ENCODE assay signal across 8 mouse cellular contexts in the genomic region with DNA sequence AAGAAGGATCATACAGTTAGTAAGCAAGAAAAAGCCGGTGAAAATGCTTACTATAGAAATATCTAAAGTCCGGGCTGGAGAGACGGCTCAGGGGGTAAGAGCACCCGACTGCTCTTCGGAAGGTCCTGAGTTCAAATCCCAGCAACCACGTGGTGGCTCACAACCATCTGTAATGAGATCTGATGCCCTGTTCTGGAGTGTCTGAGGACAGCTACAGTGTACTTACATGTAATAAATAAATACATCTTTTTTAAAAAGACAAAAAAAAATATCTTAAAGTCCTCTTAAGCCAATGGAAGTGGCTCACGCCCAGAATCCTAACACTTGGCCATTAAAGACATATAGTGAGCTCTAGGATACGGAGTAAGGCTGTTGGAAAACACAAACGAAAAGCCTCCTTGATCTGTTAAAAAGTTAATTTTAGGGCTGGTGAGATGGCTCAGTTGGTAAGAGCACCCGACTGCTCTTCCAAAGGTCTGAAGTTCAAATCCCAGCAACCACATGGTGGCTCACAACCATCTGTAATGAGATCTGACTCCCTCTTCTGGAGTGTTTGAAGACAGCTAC. TPM values are rescaled to one million over a fixed set of nuclear protein-coding genes. Genes with fewer than 3 reads are reported as not detected.
DNase-seq lines count a peak whose midpoint lies in the region; ATAC-seq and TF ChIP-seq lines count a peak whose summit lies in the region.
"Not testable (repeated sequence)": the region's sequence is repeated elsewhere in the genome, so short reads cannot be mapped to it uniquely, and the experiment has no call there.

No protein-coding gene starts in this region.

- peaks cover 24% of the 10 kb centered on the region for H3K4me1 ChIP-seq in bone marrow macrophage, adult 2 months (ENCODE audit: control insufficient read depth, insufficient read depth, low read length)
- not testable (repeated sequence) for H3K4me1 ChIP-seq in forebrain, embryonic 11.5 days (replicated peaks; ENCODE audit: control insufficient read depth, insufficient read depth, low read length); heart, embryonic 14.5 days (ENCODE audit: control insufficient read depth in 2 of 2, insufficient read depth in 2 of 2, low read length in 2 of 2); intestine, embryonic 15.5 days (replicated peaks); lung, embryonic 16.5 days (replicated peaks; ENCODE audit: control insufficient read depth, insufficient read depth, low read length); neural tube, embryonic 11.5 days (ENCODE audit: control insufficient read depth, insufficient read depth, low read length); thymus, adult 2 months (replicated peaks; ENCODE audit: control insufficient read depth, insufficient read depth, low read length)
- peaks cover 29% of the 10 kb centered on the region for H3K4me1 ChIP-seq in limb, embryonic 13.5 days

- peak overlapping the region; percentile 61; the same call in 1 of the 2 replicates for H3K9ac ChIP-seq in forebrain, embryonic 11.5 days (ENCODE audit: low read length)
- H3K9ac ChIP-seq in heart, embryonic 14.5 days (ENCODE audit: low read length) = peak overlapping the region; percentile 69
- peak overlapping the region; percentile 27; the same call in 1 of the 2 replicates for H3K9ac ChIP-seq in intestine, embryonic 15.5 days
- H3K9ac ChIP-seq in limb, embryonic 13.5 days = peak overlapping the region; percentile 71
- peak overlapping the region; percentile 62 for H3K9ac ChIP-seq in lung, embryonic 16.5 days (ENCODE audit: low read length)
- H3K9ac ChIP-seq in neural tube, embryonic 11.5 days (ENCODE audit: low read length) = not testable (repeated sequence)

- WGBS in forebrain, embryonic 11.5 days = 67% methylated on average over 10 of the region's 10 CpGs
- whole genome bisulfite sequencing in heart, embryonic 14.5 days = 61% methylated on average over 10 of the region's 10 CpGs
- 68% methylated on average over 10 of the region's 10 CpGs for WGBS in intestine, embryonic 15.5 days
- 67% methylated on average over 10 of the region's 10 CpGs for WGBS in limb, embryonic 13.5 days
- WGBS in lung, embryonic 16.5 days = 62% methylated on average over 10 of the region's 10 CpGs
- WGBS in neural tube, embryonic 11.5 days = 69% methylated on average over 10 of the region's 10 CpGs
- 57% methylated on average over 10 of the region's 10 CpGs for WGBS in thymus, adult 2 months

- not testable (repeated sequence) for ATAC-seq in forebrain, embryonic 11.5 days (replicated peaks; ENCODE audit: low FRiP score); heart, embryonic 14.5 days (ENCODE audit: insufficient number of reproducible peaks, insufficient read depth, low FRiP score, low read depth); intestine, embryonic 15.5 days; limb, embryonic 13.5 days (ENCODE audit: low FRiP score, low read depth); lung, embryonic 16.5 days (ENCODE audit: low read depth); neural tube, embryonic 11.5 days (ENCODE audit: insufficient read depth, low FRiP score, low TSS enrichment)

- H3K4me3 ChIP-seq in bone marrow macrophage, adult 2 months (ENCODE audit: insufficient read depth, low read length) = peak overlapping the region; percentile 61
- peak overlapping the region; percentile 76 for H3K4me3 ChIP-seq in forebrain, embryonic 11.5 days (ENCODE audit: low read depth, low read length)
- peak overlapping the region; percentile 75 to 78 for H3K4me3 ChIP-seq in heart, embryonic 14.5 days (ENCODE audit: control insufficient read depth in 1 of 2, insufficient read depth in 1 of 2, low read depth in 1 of 2, low read length in 2 of 2)
- H3K4me3 ChIP-seq in intestine, embryonic 15.5 days (replicated peaks) = peak overlapping the region; percentile 70
- peak overlapping the region; percentile 69 for H3K4me3 ChIP-seq in limb, embryonic 13.5 days
- H3K4me3 ChIP-seq in lung, embryonic 16.5 days (ENCODE audit: low read length) = peak overlapping the region; percentile 70
- H3K4me3 ChIP-seq in neural tube, embryonic 11.5 days (ENCODE audit: low read depth, low read length) = peak overlapping the region; percentile 54
- H3K4me3 ChIP-seq in thymus, adult 2 months (ENCODE audit: control insufficient read depth, insufficient read depth, low read length) = peak overlapping the region; percentile 52; the same call in 1 of the 2 replicates

- not testable (repeated sequence) for H3K27me3 ChIP-seq in forebrain, embryonic 11.5 days (ENCODE audit: control insufficient read depth, insufficient read depth, low read length); heart, embryonic 14.5 days (ENCODE audit: control insufficient read depth, insufficient read depth, low read length); intestine, embryonic 15.5 days (replicated peaks); limb, embryonic 13.5 days; lung, embryonic 16.5 days (ENCODE audit: control insufficient read depth, insufficient read depth, low read depth, low read length); neural tube, embryonic 11.5 days (ENCODE audit: control insufficient read depth, insufficient read depth, low read length); thymus, adult 2 months (ENCODE audit: control insufficient read depth, insufficient read depth, low read length)

- TF ChIP-seq POLR2A in bone marrow macrophage, adult 2 months (IDR thresholded peaks at IDR 0.05; ENCODE audit: borderline replicate concordance, low read depth, low read length); thymus, adult 2 months (IDR thresholded peaks at IDR 0.05; ENCODE audit: control insufficient read depth, extremely low read depth, insufficient read depth, low read length, poor library complexity): not testable (repeated sequence)

- H3K4me2 ChIP-seq in forebrain, embryonic 11.5 days (ENCODE audit: low read depth, low read length, severe bottlenecking) = peak overlapping the region; percentile 69
- H3K4me2 ChIP-seq in heart, embryonic 14.5 days (ENCODE audit: low read length) = peak overlapping the region; percentile 75
- peak overlapping the region; percentile 71 for H3K4me2 ChIP-seq in intestine, embryonic 15.5 days (replicated peaks)
- peak overlapping the region; percentile 86 for H3K4me2 ChIP-seq in limb, embryonic 13.5 days (replicated peaks)
- H3K4me2 ChIP-seq in lung, embryonic 16.5 days (ENCODE audit: low read depth, low read length) = peak overlapping the region; percentile 74
- H3K4me2 ChIP-seq in neural tube, embryonic 11.5 days (ENCODE audit: low read depth) = peak overlapping the region; percentile 75

- H3K27ac ChIP-seq in bone marrow macrophage, adult 2 months (ENCODE audit: insufficient read depth, low read depth, low read length) = peak overlapping the region; percentile 67
- not testable (repeated sequence) for H3K27ac ChIP-seq in forebrain, embryonic 11.5 days (ENCODE audit: low read depth, low read length); thymus, adult 2 months (ENCODE audit: control insufficient read depth, insufficient read depth, low read length)
- H3K27ac ChIP-seq in heart, embryonic 14.5 days (replicated peaks in 1 of 2; ENCODE audit: control insufficient read depth in 1 of 2, insufficient read depth in 1 of 2, low read depth in 2 of 2, low read length in 2 of 2) = peak overlapping the region in 1 of 2 experiments; percentile 64; a peak in 1 of 4 replicates
- H3K27ac ChIP-seq in intestine, embryonic 15.5 days = 0 out of 2 replicates have a peak overlapping the region, but pooled peaks have one; percentile 63
- peak overlapping the region; percentile 58; the same call in 1 of the 2 replicates for H3K27ac ChIP-seq in limb, embryonic 13.5 days
- H3K27ac ChIP-seq in lung, embryonic 16.5 days (ENCODE audit: low read length) = peak overlapping the region; percentile 72
- H3K27ac ChIP-seq in neural tube, embryonic 11.5 days (ENCODE audit: low read depth, low read length) = 0 out of 2 replicates have a peak overlapping the region, but pooled peaks have one; percentile 11

- not testable (repeated sequence) for H3K36me3 ChIP-seq in forebrain, embryonic 11.5 days (ENCODE audit: control insufficient read depth, insufficient read depth, low read length); heart, embryonic 14.5 days (ENCODE audit: control insufficient read depth, insufficient read depth, low read length); intestine, embryonic 15.5 days; limb, embryonic 13.5 days; lung, embryonic 16.5 days (ENCODE audit: control insufficient read depth, insufficient read depth, low read length); neural tube, embryonic 11.5 days (ENCODE audit: control insufficient read depth, insufficient read depth, low read length); thymus, adult 2 months (ENCODE audit: control insufficient read depth, insufficient read depth, low read length)

- not testable (repeated sequence) for H3K9me3 ChIP-seq in forebrain, embryonic 11.5 days (ENCODE audit: control insufficient read depth, low read length); heart, embryonic 14.5 days (ENCODE audit: control insufficient read depth, low read length); intestine, embryonic 15.5 days; limb, embryonic 13.5 days; lung, embryonic 16.5 days (ENCODE audit: control insufficient read depth, low read length); neural tube, embryonic 11.5 days (ENCODE audit: control insufficient read depth, low read length)

- not testable (repeated sequence) for DNase-seq in forebrain, embryonic 11.5 days (ENCODE audit: low spot score); neural tube, embryonic 11.5 days (ENCODE audit: low spot score); thymus, adult 2 months

- not testable (repeated sequence) for TF ChIP-seq CTCF in bone marrow macrophage, adult 2 months (IDR thresholded peaks at IDR 0.05; ENCODE audit: low read depth, low read length); thymus, adult 2 months (IDR thresholded peaks at IDR 0.05; ENCODE audit: borderline replicate concordance, control insufficient read depth, extremely low read depth, insufficient read depth, low read length, poor library complexity)

RNA-seq across cellular contexts. Expression of a gene that starts 0.8 kb away (rescaled TPM):
- polyA plus RNA-seq in bone marrow macrophage, adult 2 months (2012; ENCODE audit: insufficient read depth, insufficient read length, missing spikeins) = 37.0 and 37.8 TPM in 2 replicates
- 17.5 and 26.9 TPM in 2 replicates for polyA plus RNA-seq in forebrain, embryonic 11.5 days (2014; fragmentation: Nextera tagmentation; extraction: Ambion mirVana)
- 4.3 and 6.1 TPM in 2 replicates for polyA plus RNA-seq in heart, embryonic 14.5 days (2014; fragmentation: Nextera tagmentation; extraction: Ambion mirVana)
- 14.4 and 14.6 TPM in 2 replicates for polyA plus RNA-seq in intestine, embryonic 15.5 days (2015; fragmentation: Nextera tagmentation; extraction: Ambion mirVana)
- 22.2 and 22.3 TPM in 2 replicates for polyA plus RNA-seq in limb, embryonic 13.5 days (2015; fragmentation: Nextera tagmentation; extraction: Ambion mirVana)
- 15.4 and 16.6 TPM in 2 replicates for polyA plus RNA-seq in lung, embryonic 16.5 days (2015; fragmentation: Nextera tagmentation; extraction: Ambion mirVana)
- polyA plus RNA-seq in neural tube, embryonic 11.5 days (2014; fragmentation: Nextera tagmentation; extraction: Ambion mirVana) = 19.9 and 20.9 TPM in 2 replicates
- 25.0 and 26.2 TPM in 2 replicates for polyA plus RNA-seq in thymus, adult 2 months (2012; rRNA removed)

RNA-seq across cellular contexts. Expression of a gene that starts 10.8 kb away (rescaled TPM):
- 51.4 and 57.5 TPM in 2 replicates for polyA plus RNA-seq in bone marrow macrophage, adult 2 months (2012; ENCODE audit: insufficient read depth, insufficient read length, missing spikeins)
- polyA plus RNA-seq in forebrain, embryonic 11.5 days (2014; fragmentation: Nextera tagmentation; extraction: Ambion mirVana) = 140 and 150 TPM in 2 replicates
- polyA plus RNA-seq in heart, embryonic 14.5 days (2014; fragmentation: Nextera tagmentation; extraction: Ambion mirVana) = 41.1 and 44.2 TPM in 2 replicates
- polyA plus RNA-seq in intestine, embryonic 15.5 days (2015; fragmentation: Nextera tagmentation; extraction: Ambion mirVana) = 92.8 and 101 TPM in 2 replicates
- 158 and 163 TPM in 2 replicates for polyA plus RNA-seq in limb, embryonic 13.5 days (2015; fragmentation: Nextera tagmentation; extraction: Ambion mirVana)
- polyA plus RNA-seq in lung, embryonic 16.5 days (2015; fragmentation: Nextera tagmentation; extraction: Ambion mirVana) = 100 and 102 TPM in 2 replicates
- 133 and 135 TPM in 2 replicates for polyA plus RNA-seq in neural tube, embryonic 11.5 days (2014; fragmentation: Nextera tagmentation; extraction: Ambion mirVana)
- 52.3 and 61.2 TPM in 2 replicates for polyA plus RNA-seq in thymus, adult 2 months (2012; rRNA removed)

RNA-seq across cellular contexts. Expression of a gene that starts 51.6 kb away (rescaled TPM):
- 105 and 106 TPM in 2 replicates for polyA plus RNA-seq in bone marrow macrophage, adult 2 months (2012; ENCODE audit: insufficient read depth, insufficient read length, missing spikeins)
- polyA plus RNA-seq in forebrain, embryonic 11.5 days (2014; fragmentation: Nextera tagmentation; extraction: Ambion mirVana) = 38.6 and 42.9 TPM in 2 replicates
- polyA plus RNA-seq in heart, embryonic 14.5 days (2014; fragmentation: Nextera tagmentation; extraction: Ambion mirVana) = 49.7 and 55.1 TPM in 2 replicates
- 50.4 and 52.6 TPM in 2 replicates for polyA plus RNA-seq in intestine, embryonic 15.5 days (2015; fragmentation: Nextera tagmentation; extraction: Ambion mirVana)
- polyA plus RNA-seq in limb, embryonic 13.5 days (2015; fragmentation: Nextera tagmentation; extraction: Ambion mirVana) = 68.6 and 69.3 TPM in 2 replicates
- polyA plus RNA-seq in lung, embryonic 16.5 days (2015; fragmentation: Nextera tagmentation; extraction: Ambion mirVana) = 68.2 and 68.8 TPM in 2 replicates
- 45.4 and 46.8 TPM in 2 replicates for polyA plus RNA-seq in neural tube, embryonic 11.5 days (2014; fragmentation: Nextera tagmentation; extraction: Ambion mirVana)
- polyA plus RNA-seq in thymus, adult 2 months (2012; rRNA removed) = 136 and 170 TPM in 2 replicates
